Mouse (Mus musculus) myocyte (in vitro differentiated cells): ENCODE measurements at regions not wholly inside any gene's neighbourhood (a gene's known extent, or its start where the extent isn't known, plus 50 kb on each side); places are given as distances from the start of the nearest gene placed in this dataset.

ENCODE experiments used
- CEBPB ChIP-seq: IDR thresholded peaks from 2 replicates; pipeline ENCODE4 v1.6.1; 2011; ENCODE audit warnings: mild to moderate bottlenecking, moderate library complexity; ENCODE audit not compliant: poor library complexity, insufficient read depth, severe bottlenecking
- MAX ChIP-seq: IDR thresholded peaks from one replicate; pipeline ENCODE4 v1.6.1; 2011; ENCODE audit warnings: low read depth, mild to moderate bottlenecking, control low read depth
- POLR2A ChIP-seq: IDR thresholded peaks from one replicate; pipeline ENCODE4 v1.6.1; 2011; ENCODE audit warnings: low read depth, mild to moderate bottlenecking, control low read depth, moderate library complexity; ENCODE audit not compliant: insufficient read length
- POLR2AphosphoS2 ChIP-seq: IDR thresholded peaks from one replicate; pipeline ENCODE4 v1.6.1; 2011; ENCODE audit warnings: low read depth, control low read depth; ENCODE audit not compliant: insufficient read length
- USF1 ChIP-seq: IDR thresholded peaks from one replicate; pipeline ENCODE4 v1.6.1; 2011; ENCODE audit warnings: low read depth, mild to moderate bottlenecking, control low read depth, moderate library complexity

- TF ChIP-seq POLR2AphosphoS2 (no peak), POLR2A (no peak), CEBPB (no peak), USF1 (no peak), MAX (no peak)
These were observed 197.8 kb upstream of the Thbs1 start for GRCm38 (mm10) chr2:117913846-117914245.
